Mouse (Mus musculus): ENCODE results near the gene Mdm4.

GRCm38 (mm10) chr1:132918117-132918680 lies 112.2 kb downstream of the Mdm4 start:
- TF ChIP-seq CTCF (IDR thresholded peaks at IDR 0.05; ENCODE audit: control insufficient read depth, insufficient read depth, low read length): no peak
- TF ChIP-seq POLR2A (IDR thresholded peaks at IDR 0.05; ENCODE audit: borderline replicate concordance, control insufficient read depth, low read depth, low read length): no peak
